Mouse (Mus musculus) urinary bladder, postnatal 4 days (tissue): Measurements from ENCODE around the gene Lefty1.
"Not testable (repeated sequence)": the region's sequence is repeated elsewhere in the genome, so short reads cannot be mapped to it uniquely, and the experiment has no call there.

Source experiments
- DNase-seq, 2 experiments: peaks; one replicate each; pipeline ENCODE4 v3.0.0; 2021 to 2022; ENCODE audit warnings: low spot score in 2 of 2

Gene Lefty1

DNA sequence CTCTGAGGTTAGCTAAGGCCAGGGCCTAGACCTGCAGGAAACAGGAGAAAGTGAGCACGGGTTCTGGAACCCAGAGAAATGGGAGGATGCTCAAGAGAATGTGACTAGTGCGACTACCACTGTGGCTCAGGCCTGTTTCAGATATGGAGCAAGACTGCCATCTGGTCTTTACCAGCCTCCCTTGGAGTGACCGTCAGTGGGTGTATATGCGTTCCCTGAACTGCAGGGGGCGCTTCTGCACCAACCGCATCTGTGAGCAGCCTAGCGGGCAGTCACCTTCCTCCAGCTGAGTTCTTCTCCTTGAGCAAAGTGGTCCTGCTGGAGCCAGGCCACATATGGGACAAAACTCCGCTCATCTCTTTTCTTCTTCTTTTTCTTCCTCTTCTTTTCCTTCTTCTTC, 15.1 kb upstream of the Lefty1 start:
- DNase-seq = no peak

DNA sequence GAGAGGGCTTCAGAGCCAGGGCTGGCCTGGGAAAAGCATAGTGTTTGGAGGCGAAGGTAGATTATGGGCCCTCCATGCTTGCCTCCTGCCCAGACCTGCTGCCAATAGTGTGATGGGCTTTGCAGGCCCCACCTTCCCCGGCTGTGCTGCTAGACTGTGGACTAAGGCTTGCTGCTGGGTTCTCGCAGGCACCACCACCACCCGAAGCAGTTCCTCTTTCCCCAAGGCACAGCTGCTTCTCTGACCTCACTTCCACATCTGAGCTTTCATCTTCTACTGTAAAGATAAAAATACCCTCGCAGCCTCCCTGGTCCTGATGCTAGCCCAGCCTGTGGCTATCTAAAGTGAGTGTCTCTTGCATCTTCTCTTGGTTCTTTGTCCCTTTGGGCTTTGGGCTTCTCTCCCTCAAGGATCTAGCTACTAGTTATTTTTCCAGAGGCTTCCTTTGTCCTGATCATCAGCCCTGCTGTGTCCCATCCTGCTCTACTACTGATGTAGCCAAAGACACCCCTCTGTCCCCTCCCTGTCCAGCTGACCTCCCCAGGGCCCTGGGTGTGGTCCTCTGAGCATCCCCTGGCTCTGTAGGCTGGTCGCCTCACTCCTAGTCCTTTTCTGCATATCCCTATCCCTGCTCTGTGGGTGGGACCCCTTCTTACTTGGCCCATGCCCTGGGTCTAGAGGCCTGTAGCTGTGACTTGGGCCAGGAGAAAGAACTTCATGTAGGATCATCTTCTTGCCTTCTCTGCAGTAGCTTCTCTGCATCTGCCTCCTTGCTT, 12.4 kb upstream of the Lefty1 start:
- DNase-seq = no peak

DNA sequence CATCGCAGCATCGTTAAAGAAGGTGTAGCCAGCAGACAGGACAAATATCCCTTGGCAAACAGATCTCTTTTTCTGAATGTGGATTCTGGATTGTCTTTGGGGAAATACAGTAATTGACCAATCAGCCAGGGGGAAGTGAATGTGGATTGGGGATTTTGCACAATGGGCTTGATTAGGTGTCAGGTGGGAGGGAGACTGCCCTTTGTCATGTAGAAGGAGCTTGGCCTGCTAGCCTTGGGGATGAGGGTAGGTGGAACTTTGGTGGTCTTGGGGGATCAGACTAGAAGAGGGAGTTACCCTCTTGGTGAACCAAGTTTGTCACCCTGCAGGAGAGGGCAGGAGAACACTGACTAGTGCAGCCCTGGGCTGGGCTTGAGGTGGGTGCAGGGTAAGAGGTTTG, 10.1 kb upstream of the Lefty1 start:
- DNase-seq = no peak

DNA sequence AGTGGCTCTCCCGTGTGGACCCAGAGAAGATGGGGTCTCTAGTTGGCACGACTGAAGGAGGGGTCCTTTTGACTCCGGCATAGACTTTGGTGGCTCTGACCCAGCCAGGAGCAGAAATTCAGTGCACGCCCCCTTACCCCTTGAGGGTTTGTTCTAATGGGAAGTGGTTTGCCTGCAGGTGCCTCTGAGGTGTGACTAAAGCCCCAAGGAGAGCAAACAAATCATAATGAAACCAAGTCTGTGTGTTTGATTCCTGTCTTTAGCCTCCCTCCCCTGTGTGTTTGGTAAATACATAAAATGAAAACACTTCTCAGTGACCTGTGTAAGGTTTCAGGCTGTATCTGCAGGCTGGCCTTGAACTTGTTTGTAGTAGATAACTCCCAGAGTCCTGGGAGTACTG, 8.5 kb upstream of the Lefty1 start:
- no peak for DNase-seq

DNA sequence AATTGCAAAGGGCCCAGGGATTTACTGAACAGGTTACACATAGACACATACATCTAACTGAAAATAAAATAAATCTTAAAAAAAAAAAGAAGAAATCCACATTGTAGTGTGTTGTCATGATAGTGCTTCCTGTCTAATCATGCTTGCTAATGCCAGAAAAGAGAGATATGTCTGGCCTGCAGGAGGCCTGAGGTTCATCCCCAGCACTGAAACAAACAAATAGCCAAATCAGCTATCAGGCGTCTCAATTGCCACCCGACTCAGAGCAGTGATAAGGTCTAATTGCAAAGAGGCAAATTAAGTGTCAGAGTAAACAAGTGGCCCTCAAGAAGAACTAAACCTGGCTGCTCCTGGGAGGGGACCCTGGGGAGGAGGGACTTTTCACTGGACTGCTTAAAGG, 5.2 kb upstream of the Lefty1 start:
- no peak for DNase-seq

DNA sequence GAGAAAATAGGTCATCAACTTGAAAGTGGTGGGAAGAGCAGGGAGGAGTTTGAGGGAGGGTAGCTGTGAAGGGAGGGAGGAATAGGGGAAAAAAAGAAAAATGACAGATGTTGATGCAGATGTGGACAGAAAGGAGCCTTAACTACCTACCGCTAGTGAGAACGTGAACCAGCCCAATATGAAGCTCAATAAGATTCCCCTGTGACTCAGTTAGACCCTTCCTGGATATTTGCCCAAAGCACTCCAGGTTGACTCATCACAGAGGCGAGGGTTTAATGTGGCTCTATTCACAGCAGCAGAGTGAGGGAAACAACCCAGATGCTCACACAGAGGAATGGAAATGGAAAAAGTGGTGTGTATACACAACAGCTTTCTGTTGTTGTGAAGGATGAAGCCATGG, 3.7 kb upstream of the Lefty1 start:
- no peak for DNase-seq

DNA sequence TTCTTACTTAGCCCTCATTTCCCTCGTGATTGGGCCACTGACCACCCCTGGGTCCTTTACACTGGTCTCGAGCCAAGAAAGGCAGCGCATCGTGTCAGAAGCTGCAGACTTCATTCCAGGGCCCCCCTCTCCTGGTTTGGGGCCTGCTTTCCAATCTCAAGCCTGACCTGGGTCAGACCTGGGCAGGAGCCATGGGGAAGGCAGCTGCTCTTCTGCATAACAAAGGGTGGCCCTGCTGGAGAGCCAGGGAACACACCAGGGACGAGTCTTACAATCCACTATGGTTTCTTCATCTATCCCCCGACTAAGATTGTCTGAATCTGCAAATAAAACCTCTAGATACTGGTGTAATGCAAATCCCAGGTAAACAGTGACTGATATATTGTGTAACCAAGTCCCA, 1.2 kb upstream of the Lefty1 start:
- DNase-seq = no peak

DNA sequence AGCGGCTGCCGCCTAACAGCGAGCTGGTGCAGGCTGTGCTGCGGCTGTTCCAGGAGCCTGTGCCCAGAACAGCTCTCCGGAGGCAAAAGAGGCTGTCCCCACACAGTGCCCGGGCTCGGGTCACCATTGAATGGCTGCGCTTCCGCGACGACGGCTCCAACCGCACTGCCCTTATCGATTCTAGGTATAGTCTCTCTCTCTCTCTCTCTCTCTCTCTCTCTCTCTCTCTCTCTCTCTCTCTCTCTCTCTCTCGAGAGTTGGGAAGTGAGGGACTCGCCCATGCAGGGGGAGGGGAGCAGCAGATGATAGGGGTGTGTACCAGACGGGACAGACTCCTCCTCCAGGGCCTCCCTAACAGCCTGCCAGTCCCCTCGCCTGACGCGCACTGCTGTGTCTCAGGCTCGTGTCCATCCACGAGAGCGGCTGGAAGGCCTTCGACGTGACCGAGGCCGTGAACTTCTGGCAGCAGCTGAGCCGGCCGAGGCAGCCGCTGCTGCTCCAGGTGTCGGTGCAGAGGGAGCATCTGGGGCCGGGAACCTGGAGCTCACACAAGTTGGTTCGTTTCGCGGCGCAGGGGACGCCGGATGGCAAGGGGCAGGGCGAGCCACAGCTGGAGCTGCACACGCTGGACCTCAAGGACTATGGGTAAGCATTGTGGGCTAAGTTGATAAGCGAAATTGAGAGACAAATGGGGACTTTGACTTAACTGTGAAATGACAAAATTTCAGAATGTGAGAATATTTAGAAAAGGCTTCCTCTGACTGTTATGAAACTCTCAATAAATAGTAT, 2.0 kb downstream of the Lefty1 start:
- peak in 1 of 2 experiments; percentile 55 for DNase-seq

DNA sequence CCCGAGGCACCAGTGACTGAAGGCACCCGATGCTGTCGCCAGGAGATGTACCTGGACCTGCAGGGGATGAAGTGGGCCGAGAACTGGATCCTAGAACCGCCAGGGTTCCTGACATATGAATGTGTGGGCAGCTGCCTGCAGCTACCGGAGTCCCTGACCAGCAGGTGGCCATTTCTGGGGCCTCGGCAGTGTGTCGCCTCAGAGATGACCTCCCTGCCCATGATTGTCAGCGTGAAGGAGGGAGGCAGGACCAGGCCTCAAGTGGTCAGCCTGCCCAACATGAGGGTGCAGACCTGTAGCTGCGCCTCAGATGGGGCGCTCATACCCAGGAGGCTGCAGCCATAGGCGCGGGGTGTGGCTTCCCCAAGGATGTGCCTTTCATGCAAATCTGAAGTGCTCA, 2.8 kb downstream of the Lefty1 start:
- not testable (repeated sequence) for DNase-seq

DNA sequence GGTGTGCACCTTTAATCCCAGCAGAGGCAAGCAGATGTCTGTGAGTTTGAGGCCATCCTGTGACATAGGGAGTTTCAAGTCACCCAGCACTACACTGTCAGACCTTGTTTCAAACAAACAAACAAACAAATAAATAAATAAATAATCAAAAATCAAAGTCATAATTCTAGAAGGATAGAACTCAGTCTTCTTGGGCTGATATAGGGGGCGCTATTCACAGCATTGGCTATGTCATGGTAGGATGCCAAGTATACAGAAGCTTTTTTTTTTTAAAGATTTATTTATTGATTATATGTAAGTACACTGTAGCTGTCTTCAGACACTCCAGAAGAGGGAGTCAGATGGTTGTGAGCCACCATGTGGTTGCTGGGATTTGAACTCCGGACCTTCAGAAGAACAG, 4.0 kb downstream of the Lefty1 start:
- DNase-seq = not testable (repeated sequence)

DNA sequence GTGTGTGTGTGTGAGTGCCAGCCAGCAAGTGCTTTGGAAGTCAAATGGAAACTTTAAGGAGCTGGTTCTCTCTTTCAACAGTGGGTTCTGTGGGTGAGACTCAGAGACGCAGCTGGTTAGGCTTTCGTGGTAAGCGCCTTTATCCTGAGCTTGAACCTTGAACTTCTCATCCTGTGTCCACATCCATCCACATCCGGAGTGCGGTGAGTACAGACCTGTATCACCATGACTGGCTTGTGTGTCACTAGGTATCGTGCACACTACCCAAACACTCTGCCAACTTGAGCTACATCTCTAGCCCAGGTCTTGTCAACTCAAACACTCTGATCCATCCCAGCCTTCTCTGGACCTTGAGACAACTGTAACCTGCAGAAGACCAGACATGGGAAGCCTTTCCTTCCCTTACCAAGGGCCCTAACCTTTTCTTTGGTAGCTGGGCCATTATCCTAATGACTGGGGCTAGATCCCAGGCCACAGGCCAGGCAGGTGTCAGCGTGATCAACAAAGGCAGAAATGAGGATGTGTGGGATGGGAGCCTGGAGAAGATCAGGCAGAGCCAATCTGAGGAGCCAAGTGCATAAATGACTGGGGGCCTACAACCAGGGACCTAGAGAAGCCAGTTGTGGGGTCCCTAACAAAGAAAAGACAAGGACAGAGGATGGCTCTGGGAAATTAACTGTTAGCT, 6.1 kb downstream of the Lefty1 start:
- no peak for DNase-seq

DNA sequence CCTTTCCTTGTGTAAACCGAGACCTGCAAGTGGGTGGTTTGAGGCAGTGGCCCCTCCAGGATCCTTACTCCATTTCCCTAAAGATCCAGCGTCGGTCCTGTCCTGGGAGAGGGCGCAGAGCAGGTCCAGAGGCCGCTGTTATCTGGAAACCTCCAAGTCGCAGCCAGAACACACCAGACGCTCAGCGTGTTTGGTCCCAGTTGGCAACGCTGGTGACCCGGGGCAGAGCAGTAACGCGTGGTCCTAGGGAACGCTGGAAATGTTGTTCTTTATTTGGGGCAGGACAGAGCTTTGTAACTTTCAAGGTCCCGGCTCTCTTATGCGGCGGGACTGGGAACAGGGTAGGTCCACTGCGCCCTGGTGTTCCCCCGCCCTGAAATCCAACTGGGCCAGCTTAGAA, 6.9 kb downstream of the Lefty1 start:
- no peak for DNase-seq

DNA sequence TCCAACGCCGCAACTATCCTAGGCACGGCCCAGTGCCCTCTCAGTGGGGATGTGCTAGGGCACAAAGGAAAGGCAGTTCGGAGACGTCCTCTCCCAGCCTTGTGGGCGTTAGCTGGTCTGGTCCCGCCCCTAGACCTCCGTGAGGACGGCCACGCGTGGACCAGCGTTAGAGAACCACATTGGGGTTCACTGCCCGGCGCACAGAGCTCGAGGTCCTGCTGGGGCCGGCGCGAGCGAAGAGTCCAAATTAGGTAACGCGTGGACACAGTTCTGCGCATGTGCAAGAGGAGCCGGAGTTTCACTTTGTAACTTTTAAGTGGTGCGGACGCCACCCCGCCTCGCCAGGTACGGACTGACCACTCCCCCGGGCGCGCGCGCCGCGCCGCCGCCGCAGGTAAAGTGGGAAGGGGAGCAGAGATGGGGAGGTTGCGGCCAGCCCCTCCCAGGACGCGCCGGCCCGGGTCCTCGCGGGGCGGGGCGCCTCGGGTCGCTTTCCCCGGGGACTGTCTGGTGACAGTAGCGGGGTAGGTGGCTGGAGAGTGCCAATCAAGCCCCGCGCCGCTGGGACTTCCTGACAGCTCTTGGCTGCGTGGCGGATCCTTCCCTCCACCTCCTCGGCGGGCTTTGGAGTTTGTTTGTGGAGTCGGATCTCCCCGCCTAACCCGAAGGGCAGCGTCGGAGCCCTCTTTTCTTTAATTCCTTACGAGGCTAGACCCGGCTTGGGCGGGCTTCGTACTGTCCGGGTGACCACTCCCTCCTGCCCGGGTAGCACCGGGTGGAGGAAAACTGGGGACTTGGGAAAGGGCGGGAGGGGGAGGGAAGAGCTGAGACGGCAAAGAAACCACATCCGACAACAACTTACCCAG, 7.6 kb downstream of the Lefty1 start, which contains the start of gene Tmem63a:
TSS of gene Tmem63a (plus strand) at position 179 of the 866 bp plus-strand sequence.
- peak; percentile 72 to 77 for DNase-seq

DNA sequence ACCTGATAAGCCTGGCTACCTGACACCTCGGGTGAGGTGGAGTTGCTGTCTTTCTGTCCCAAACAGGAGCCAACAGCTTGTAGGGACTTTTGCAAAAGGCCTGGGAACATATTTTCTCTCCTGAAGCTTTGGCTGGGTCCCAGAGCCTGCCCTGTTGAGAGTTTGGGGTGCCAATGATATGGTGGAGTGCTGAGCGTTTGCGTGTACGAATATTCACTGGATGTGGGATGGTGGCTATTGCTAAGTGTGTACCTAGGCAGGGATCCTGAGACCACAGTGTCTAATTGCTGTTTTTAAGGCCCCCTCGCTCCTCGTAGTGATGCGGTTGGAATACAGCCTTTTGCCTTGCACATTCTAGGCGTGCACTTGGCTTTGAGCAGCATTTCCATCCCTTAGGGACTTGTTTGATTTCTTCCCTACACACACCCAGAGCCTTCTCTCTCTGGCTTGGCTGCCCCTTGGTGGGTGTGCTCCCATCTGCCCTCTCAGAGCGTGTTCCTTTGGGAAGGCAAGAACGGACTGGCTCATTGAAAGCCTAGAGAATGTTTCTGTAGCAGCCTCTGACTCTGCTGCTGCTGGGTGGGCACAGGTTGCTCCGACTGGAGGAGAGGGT, 8.3 kb downstream of the Lefty1 start:
- no peak for DNase-seq

DNA sequence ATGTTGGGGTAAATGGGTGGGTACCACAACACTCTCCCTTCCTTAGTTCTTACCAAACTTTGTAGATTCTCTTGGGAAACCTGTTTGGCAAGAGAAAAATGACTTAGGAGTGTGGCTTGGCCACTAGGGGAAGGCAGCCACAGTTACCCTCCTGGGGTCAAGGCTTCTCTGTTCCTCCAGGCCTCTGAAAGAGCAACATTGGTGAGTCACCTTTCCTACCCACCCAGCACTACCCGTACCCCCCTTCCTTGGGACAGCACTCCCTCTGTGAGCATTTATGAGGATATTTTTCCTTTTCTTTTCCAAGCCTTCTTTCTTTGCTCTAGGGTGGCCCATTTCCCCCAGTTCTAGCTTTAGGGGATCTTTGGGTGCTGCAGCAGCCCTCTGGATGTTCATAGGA, 9.1 kb downstream of the Lefty1 start:
- no peak for DNase-seq

DNA sequence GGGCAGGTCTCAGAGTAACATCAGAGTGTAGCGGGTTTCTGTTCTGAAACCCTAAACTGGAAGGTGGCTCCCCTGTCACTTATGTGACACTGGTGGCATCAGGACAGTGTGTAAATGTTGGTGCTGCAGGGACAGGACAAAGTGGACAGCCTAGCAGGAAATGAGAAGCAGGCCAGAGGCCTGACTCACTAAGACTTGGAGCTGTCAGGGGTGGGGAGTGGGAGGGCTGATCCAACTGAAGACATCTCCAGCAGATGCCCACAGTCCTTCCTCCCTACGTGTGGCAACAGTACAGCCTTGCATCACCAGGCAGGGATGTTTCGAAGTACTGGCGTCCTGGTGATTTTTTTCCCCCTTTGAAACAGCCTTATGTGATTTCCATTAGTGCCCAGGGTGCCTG, 9.7 kb downstream of the Lefty1 start:
- DNase-seq = no peak

DNA sequence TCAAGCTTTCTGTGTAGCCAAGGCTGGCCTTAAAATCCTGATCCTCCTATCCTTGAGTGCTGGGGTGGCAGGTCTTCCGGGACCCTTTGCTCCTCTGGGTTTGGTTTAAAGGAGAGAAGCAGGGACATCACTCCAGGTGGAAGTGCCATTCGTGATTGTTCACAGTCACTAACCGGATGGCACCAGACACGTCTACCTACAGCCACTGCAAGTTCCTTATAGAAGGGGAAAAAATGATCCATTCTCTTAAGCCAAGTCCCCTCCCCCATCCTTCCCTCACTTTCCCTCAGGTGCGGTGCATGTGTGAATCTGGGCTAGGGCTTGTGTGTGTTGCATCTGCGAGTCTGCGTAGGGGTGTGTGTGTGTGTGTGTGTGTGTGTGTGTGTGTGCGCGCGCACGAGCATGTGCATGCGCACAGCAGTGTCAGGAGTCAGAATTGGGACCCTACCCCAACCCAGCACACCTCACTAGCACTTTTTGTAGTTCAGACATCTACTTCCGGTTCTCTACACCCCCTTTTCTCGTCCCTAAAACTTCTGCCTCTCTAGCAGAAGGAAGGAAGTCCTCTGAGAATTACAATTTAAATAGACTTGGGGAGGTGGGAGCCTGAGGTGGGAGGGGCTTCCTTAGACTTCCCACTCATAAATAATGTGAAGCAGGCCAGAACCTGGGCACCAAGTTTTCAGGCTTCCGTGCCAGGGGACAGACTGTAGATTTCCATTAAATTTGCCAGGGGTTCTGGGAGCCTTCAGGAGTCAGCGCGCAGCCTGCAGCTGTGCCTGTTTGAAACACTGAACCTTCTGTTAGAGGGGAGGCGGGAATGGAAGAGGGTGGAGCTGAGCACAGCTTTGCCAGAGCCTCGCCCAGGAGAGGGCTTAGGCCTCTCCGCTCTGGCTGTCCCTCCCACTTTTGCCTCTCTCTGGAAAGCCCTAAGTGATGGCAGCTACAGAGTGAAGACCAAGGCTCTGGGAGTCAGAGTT, 10.5 kb downstream of the Lefty1 start:
- DNase-seq = peak; percentile 59 to 71

DNA sequence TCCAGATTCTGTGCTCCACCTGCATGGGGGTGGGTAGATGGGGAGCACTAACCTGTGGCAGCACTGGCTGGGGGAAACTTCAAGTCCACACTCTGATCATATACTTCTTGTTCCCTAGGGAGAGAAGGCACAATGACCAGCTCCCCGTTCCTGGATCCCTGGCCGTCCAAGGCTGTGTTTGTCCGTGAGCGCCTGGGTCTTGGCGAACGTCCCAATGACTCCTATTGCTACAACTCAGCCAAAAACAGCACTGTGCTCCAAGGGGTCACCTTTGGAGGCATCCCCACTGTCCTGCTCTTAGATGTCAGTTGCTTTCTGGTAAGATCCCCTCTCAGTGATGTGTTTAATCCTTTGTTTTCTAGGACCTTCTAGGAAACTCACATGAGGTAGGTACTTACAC, 11.6 kb downstream of the Lefty1 start:
- no peak for DNase-seq

DNA sequence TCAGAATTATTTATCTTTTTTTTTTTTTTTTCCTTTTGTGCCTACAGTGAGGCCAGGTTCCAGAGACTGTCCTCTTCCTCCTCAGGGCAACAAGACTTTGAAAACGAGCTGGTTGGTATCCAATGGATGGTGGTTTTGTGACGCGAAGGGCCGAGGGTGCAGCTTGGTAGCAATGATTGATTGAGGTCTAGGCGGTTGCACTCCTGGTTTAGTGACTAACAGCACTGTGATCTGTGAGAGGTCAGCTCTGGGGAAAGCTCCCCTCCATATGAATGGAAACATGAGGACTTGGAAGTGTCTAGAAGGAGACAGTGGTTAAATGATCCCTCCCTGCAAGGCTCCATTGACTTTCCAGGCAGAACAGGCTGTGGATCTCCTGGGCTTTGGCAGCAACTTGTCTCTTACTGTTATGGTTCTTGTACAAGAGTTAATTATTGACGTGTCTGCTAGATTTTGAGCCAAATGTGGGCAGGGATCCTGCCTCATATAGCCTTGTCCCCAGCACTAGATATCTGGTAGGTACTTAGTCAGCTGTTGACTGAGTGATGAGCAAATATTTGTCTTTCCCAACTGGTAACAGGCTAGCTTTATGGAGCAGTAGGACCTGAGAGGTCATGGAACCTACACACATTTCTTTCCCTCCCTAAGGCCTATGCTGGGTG, 17.4 kb downstream of the Lefty1 start:
- DNase-seq = no peak
